Mouse (Mus musculus) small intestine, adult 2 months (tissue): ENCODE measurements around the gene Foxn3. TPM values are rescaled to one million over a fixed set of nuclear protein-coding genes. Genes with fewer than 3 reads are reported as not detected.

Source experiments
- H3K27ac ChIP-seq: fragments of 200-500 bp; 2 replicates; pipeline ENCODE4 v1.5.1; 2012; ENCODE audit warnings: low read depth, low read length, control low read depth, inconsistent platforms; ENCODE audit not compliant: insufficient read depth
- H3K27me3 ChIP-seq: fragments of 200-500 bp; 2 replicates; pipeline ENCODE4 v1.6.1; 2012; ENCODE audit warnings: mild to moderate bottlenecking, moderate library complexity, low read length, inconsistent platforms; ENCODE audit not compliant: control insufficient read depth, insufficient read depth
- H3K36me3 ChIP-seq: fragments of 200-500 bp; 2 replicates; pipeline ENCODE4 v1.6.1; 2012; ENCODE audit warnings: mild to moderate bottlenecking, low read length, control low read depth, inconsistent platforms; ENCODE audit not compliant: control insufficient read depth, insufficient read depth
- H3K4me1 ChIP-seq: fragments of 200-500 bp; 2 replicates; pipeline ENCODE4 v1.6.1; 2012; ENCODE audit warnings: low read length, inconsistent platforms, mixed read lengths; ENCODE audit not compliant: control insufficient read depth, insufficient read depth, insufficient read length
- H3K4me3 ChIP-seq: fragments of 200-500 bp; 2 replicates; pipeline ENCODE4 v1.5.1; 2012; ENCODE audit warnings: low read depth, mild to moderate bottlenecking, control low read depth, inconsistent platforms, low read length, moderate library complexity
- CTCF ChIP-seq: fragments of 200-500 bp; IDR thresholded peaks from 2 replicates; pipeline ENCODE4 v1.5.1; 2012; ENCODE audit warnings: low read depth, mild to moderate bottlenecking, control low read depth, inconsistent platforms, low read length, moderate library complexity, mixed read lengths; ENCODE audit not compliant: insufficient replicate concordance, insufficient read length; ENCODE audit errors: extremely low read depth
- POLR2A ChIP-seq: fragments of 200-500 bp; IDR thresholded peaks from 2 replicates; pipeline ENCODE4 v1.6.1; 2012; ENCODE audit warnings: low read depth, mild to moderate bottlenecking, control low read depth, inconsistent platforms, low read length, moderate library complexity
- WGBS: fragments of 180-500 bp; shearing (Covaris S2); methylation state at CpG from one replicate; pipeline ENCODE4 v1.1.7; 2018; 5-methylcytosine and 5-hydroxymethylcytosine counted together
- polyA plus RNA-seq: library from polyadenylated mRNA; depleted of rRNA; stranded (reverse); fragments of >200 nt; gene quantifications from 2 replicates; pipeline ENCODE4 v1.2.3, GENCODE M21; 2012

Gene Foxn3
- polyA plus RNA-seq, 1 experiment: 17.5 TPM

DNA sequence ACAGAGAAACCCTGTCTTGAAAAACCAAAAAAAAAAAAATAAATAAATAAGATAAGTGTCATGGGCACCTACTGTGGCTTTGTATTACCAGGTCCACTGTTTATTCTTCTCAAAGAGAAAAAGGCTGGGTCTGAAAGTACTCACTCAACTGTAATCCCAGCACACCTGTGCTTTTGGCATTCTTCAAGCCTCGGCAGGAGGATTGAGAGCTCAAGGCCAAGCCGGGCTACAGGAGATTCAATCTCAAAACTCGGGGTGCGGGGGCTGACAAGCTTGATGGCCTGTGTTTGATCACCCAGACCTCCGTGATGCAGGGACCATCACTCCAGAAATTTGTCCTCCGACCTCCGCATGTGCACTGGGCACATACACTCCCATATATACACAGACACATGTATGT lies 174.1 kb downstream of the Foxn3 start:
- TF ChIP-seq CTCF: no peak
- no peak for TF ChIP-seq POLR2A
- H3K4me3 ChIP-seq: no peak overlapping the region
- H3K27ac ChIP-seq: no peak overlapping the region
- peaks cover 7% of the 10 kb centered on the region; the same call in 1 of the 2 replicates for H3K4me1 ChIP-seq
- H3K27me3 ChIP-seq: no peaks in the 10 kb centered on the region
- H3K36me3 ChIP-seq: peaks cover 11% of the 10 kb centered on the region
- 88% methylated on average over 7 of the region's 7 CpGs for WGBS

DNA sequence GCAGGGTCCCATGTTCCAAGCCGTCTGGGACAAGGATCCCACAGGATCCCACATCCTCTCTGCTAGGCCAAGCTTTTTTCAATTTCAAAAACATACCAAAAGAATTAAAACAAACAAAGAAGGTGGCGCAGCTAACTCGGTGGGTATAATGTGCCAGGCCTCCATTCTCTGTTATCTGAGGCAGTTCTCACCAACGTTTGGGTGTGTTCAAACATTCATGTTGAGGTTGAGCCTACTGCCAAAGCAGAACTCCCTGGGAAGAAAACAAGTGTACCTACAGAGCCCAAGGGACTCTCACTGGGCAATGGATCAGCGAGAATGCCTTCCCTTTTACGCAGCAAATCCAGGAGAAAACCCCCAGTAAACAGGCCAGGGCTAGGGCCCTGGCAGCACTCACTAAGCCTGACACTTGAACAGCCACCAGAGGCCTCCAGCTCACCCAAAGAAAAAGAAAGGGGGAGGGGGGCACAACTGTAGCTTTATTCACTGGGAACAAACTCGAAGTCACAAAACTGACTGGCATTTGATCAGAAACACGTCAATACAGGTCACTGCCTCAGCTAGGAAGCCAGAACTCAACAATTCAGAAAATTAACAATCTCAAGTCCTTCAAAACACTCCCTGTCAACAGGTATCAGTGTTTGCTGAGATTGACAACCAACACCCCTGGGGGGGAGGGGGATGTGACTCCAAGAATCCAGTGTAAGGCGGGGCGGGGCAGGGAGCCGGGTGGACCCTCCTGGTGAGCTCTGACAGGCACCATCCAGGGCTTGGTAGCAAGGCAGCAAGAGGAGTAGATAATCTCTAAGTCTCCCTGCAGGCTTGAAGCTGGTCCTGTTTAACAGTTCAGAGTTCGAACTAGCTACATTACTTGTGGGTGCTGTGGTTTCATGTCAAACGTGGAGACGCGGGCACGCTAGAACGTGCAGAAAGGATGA lies 177.2 kb downstream of the Foxn3 start:
- Histone ChIP-seq H3K27ac (no peak overlapping the region), H3K4me1 (no peaks in the 10 kb centered on the region), H3K27me3 (no peaks in the 10 kb centered on the region), H3K4me3 (no peak overlapping the region), H3K36me3 (peaks cover 16% of the 10 kb centered on the region)
- WGBS: 75% methylated on average over 17 of the region's 17 CpGs
- no peak for TF ChIP-seq POLR2A
- no peak for TF ChIP-seq CTCF

DNA sequence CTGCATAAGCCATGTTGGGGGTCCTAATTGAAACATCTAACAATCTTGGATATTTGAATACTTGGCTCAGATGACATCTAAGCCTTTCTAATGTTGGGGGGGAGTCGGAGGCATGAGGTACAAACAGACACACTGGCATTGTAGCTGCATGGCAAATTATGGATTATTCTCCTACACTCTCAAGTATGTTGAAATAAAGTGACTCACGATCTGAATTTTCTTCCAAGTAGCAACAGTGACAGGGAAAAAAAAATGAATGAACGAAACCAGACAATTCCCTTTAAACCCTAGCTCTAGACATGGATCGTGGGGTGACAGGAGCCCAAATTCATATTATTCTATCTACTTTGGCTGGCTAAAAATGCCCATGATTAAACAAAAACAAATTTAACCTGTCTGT lies 178.3 kb downstream of the Foxn3 start:
- TF ChIP-seq CTCF (no peak), POLR2A (no peak)
- Histone ChIP-seq H3K36me3 (peaks cover 16% of the 10 kb centered on the region), H3K27me3 (no peaks in the 10 kb centered on the region), H3K27ac (no peak overlapping the region), H3K4me3 (no peak overlapping the region), H3K4me1 (no peaks in the 10 kb centered on the region)
- WGBS: 88% methylated on average over 4 of the region's 4 CpGs

DNA sequence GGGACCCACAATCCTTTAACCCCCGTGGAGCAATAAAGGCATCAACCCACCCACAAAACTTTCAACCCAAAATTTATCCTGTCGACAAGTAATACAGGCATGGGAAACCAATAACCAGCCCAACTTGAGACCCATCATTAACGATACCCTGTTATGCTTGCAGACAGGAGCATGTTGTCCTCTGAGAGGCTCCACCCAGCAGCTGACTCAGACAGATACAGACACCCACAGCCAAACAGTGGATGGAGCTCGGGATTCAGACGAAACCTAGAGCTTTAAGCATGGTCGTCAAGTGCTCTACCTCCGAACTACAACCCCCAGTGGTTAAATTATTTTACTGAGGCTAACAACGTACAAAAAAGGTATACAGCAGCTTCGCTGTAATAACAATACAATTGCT lies 182.1 kb downstream of the Foxn3 start:
- Histone ChIP-seq H3K4me1 (peaks cover 9% of the 10 kb centered on the region; the same call in 1 of the 2 replicates), H3K27me3 (no peaks in the 10 kb centered on the region), H3K36me3 (peaks cover 10% of the 10 kb centered on the region), H3K4me3 (no peak overlapping the region), H3K27ac (no peak overlapping the region)
- WGBS: 79% methylated on average over 9 of the region's 9 CpGs
- no peak for TF ChIP-seq CTCF
- no peak for TF ChIP-seq POLR2A

DNA sequence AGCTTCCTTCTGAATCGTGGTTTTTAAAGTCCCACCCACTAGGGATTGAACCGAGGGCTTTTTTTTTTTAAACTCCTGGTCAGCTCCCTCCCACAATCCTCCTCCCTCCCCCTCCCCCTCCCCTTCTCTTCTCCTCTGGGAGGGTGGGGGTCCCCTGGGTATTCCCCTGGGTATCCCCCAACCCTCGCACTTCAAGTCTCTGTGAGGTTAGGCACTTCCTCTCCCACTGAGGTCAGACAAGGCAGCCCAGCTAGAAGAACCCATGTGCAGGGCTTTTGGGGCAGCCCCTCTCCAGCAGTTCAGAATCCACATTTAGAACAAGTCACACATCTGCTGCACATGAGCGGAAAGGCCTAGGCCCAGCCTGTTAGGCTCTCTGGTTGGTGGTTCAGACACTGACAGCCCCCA lies 182.5 kb downstream of the Foxn3 start:
- TF ChIP-seq CTCF (no peak), POLR2A (no peak)
- H3K27ac ChIP-seq: no peak overlapping the region
- H3K4me1 ChIP-seq: peaks cover 9% of the 10 kb centered on the region; the same call in 1 of the 2 replicates
- H3K27me3 ChIP-seq: no peaks in the 10 kb centered on the region
- 72% methylated on average over 4 of the region's 4 CpGs for WGBS
- H3K36me3 ChIP-seq: peaks cover 10% of the 10 kb centered on the region
- no peak overlapping the region for H3K4me3 ChIP-seq

DNA sequence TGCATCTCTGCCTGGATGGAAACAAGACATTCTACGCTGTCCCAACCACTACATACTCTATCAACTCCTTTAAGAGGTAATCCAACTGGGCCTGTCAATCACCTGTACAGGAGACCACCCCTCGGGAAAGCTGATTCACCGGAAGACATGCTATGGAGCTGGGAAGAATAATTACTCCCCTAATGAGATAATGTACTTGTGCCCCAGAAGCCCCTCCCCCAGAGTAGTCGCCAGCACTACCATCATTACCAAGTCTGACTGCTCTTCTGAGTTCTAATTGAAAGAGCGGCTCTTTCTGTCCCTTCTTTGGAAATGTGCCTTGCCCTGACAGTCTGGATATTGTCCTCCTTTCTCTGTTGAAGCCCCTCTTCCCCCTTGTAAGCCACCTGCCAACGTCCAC lies 183.3 kb downstream of the Foxn3 start:
- TF ChIP-seq POLR2A: no peak
- TF ChIP-seq CTCF: no peak
- H3K36me3 ChIP-seq: peaks cover 9% of the 10 kb centered on the region
- H3K4me3 ChIP-seq: no peak overlapping the region
- H3K27ac ChIP-seq: no peak overlapping the region
- H3K27me3 ChIP-seq: no peaks in the 10 kb centered on the region
- 87% methylated on average over 6 of the region's 6 CpGs for WGBS
- peaks cover 9% of the 10 kb centered on the region; the same call in 1 of the 2 replicates for H3K4me1 ChIP-seq

DNA sequence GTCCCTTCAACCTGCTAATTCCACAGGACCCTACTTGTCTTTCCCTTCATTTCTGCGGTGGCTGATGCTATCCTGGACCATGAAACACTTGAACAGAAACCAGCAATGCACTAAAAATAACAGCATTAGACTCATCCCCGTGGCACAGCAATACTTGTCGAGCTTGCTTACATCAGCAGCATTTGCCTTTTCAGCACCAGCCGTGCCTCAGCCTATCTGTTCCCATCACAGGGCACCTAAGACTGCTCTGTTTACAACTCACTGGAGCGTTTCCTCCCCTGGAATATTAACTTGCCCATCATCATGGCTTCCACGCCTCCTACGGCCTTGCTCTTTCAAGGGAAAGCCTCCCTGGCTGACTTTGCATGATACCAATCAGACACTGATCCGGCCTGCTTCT lies 185.1 kb downstream of the Foxn3 start:
- Histone ChIP-seq H3K4me1 (peaks cover 18% of the 10 kb centered on the region; the same call in 1 of the 2 replicates), H3K27me3 (no peaks in the 10 kb centered on the region), H3K4me3 (no peak overlapping the region), H3K36me3 (peaks cover 9% of the 10 kb centered on the region), H3K27ac (no peak overlapping the region)
- 81% methylated on average over 8 of the region's 8 CpGs for WGBS
- TF ChIP-seq CTCF (no peak), POLR2A (no peak)

DNA sequence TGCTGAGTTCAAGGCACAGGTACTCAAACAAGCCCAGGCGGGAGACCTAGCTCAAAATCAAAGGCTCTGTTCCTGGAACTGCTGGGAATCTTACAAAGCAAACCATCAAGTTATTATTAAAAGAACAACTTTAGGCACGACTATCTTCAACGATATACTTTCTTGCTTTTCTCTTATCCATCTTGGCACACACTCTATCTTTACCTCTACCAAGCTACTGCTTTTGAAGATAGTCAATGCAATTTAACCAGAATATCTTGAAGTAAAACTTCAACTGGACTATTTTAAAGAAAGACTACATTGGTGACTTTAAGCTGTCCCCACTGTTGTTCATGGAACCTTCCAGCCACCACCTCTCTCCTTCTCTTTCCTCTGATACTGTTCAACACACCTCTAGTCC lies 185.7 kb downstream of the Foxn3 start:
- no peak for TF ChIP-seq POLR2A
- TF ChIP-seq CTCF: no peak
- peaks cover 18% of the 10 kb centered on the region; the same call in 1 of the 2 replicates for H3K4me1 ChIP-seq
- WGBS: 58% methylated on average over 3 of the region's 3 CpGs
- H3K4me3 ChIP-seq: no peak overlapping the region
- peaks cover 9% of the 10 kb centered on the region; the same call in 1 of the 2 replicates for H3K36me3 ChIP-seq
- H3K27me3 ChIP-seq: no peaks in the 10 kb centered on the region
- no peak overlapping the region for H3K27ac ChIP-seq
